Mouse (Mus musculus): ENCODE data around the gene Gm17428. TPM values are rescaled to one million over a fixed set of nuclear protein-coding genes. Genes with fewer than 3 reads are reported as not detected.
"Not testable (repeated sequence)": the region's sequence is repeated elsewhere in the genome, so short reads cannot be mapped to it uniquely, and the experiment has no call there.

Gene Gm17428
- polyA plus RNA-seq, 1 experiment from 2014 or later, result not detected

GRCm38 (mm10) chr14:54951587-54951986 lies 25.1 kb upstream of the Gm17428 start:
- POLR2A ChIA-PET, result no interaction called here
- in situ Hi-C loops (cut with MboI; ENCODE audit: low pct_unique_long_range_greater_than_20kb), result no loop called here
- TF ChIP-seq CTCF (IDR thresholded peaks at IDR 0.05), result no peak
- CTCF ChIA-PET, result no interaction called here
- H3K27me3 ChIP-seq, result peaks cover 12% of the 10 kb centered on the region
- DNase-seq (ENCODE audit: low read depth, low spot score) (no peak), ATAC-seq (no peak)

GRCm38 (mm10) chr14:54953664-54954206 lies 23.0 kb upstream of the Gm17428 start:
- no peak for TF ChIP-seq CTCF (IDR thresholded peaks at IDR 0.05)
- H3K27me3 ChIP-seq, result peaks cover 12% of the 10 kb centered on the region
- DNase-seq (ENCODE audit: low read depth, low spot score), result no peak
- in situ Hi-C loops (cut with MboI; ENCODE audit: low pct_unique_long_range_greater_than_20kb), result no loop called here
- CTCF ChIA-PET, result no interaction called here
- ATAC-seq, result no peak
- POLR2A ChIA-PET, result no interaction called here

- in situ Hi-C loops (cut with MboI; ENCODE audit: low pct_unique_long_range_greater_than_20kb), result no loop called here
- ChIA-PET POLR2A (no interaction called here), CTCF (no interaction called here)
- DNase-seq (ENCODE audit: low read depth, low spot score), result no peak
- H3K27me3 ChIP-seq, result peaks cover 12% of the 10 kb centered on the region
- ATAC-seq, result no peak
- no peak for TF ChIP-seq CTCF (IDR thresholded peaks at IDR 0.05)
Observed at GRCm38 (mm10) chr14:54954474-54954873, 22.3 kb upstream of the Gm17428 start.

GRCm38 (mm10) chr14:54955481-54955880 lies 21.3 kb upstream of the Gm17428 start:
- ChIA-PET CTCF (no interaction called here), POLR2A (no interaction called here)
- H3K27me3 ChIP-seq, result peaks cover 12% of the 10 kb centered on the region
- in situ Hi-C loops (cut with MboI; ENCODE audit: low pct_unique_long_range_greater_than_20kb), result no loop called here
- DNase-seq (ENCODE audit: low read depth, low spot score) (no peak), ATAC-seq (no peak)
- no peak for TF ChIP-seq CTCF (IDR thresholded peaks at IDR 0.05)

- ChIA-PET POLR2A (no interaction called here), CTCF (no interaction called here)
- TF ChIP-seq CTCF (IDR thresholded peaks at IDR 0.05), result no peak
- no peak for ATAC-seq
- no peak for DNase-seq (ENCODE audit: low read depth, low spot score)
- peaks cover 12% of the 10 kb centered on the region for H3K27me3 ChIP-seq
- in situ Hi-C loops (cut with MboI; ENCODE audit: low pct_unique_long_range_greater_than_20kb), result no loop called here
Observed at GRCm38 (mm10) chr14:54956533-54956932, 20.2 kb upstream of the Gm17428 start.

- CTCF ChIA-PET, result interaction anchor here (1.2 kb wide), 1 partner anchor 13 kb away, joined by 3 read pairs; no protein-coding TSS in a partner anchor
- DNase-seq (ENCODE audit: low read depth, low spot score) (no peak), ATAC-seq (no peak)
- no peak for TF ChIP-seq CTCF (IDR thresholded peaks at IDR 0.05)
- in situ Hi-C loops (cut with MboI; ENCODE audit: low pct_unique_long_range_greater_than_20kb), result no loop called here
- peaks cover 3% of the 10 kb centered on the region for H3K27me3 ChIP-seq
- POLR2A ChIA-PET, result no interaction called here
Observed at GRCm38 (mm10) chr14:54958503-54958902, 18.2 kb upstream of the Gm17428 start.

- in situ Hi-C loops (cut with MboI; ENCODE audit: low pct_unique_long_range_greater_than_20kb), result no loop called here
- CTCF ChIA-PET, result interaction anchor here (1.2 kb wide), 1 partner anchor 13 kb away, joined by 3 read pairs; no protein-coding TSS in a partner anchor
- POLR2A ChIA-PET, result no interaction called here
Observed at GRCm38 (mm10) chr14:54959197-54959596, 17.5 kb upstream of the Gm17428 start.

DNA sequence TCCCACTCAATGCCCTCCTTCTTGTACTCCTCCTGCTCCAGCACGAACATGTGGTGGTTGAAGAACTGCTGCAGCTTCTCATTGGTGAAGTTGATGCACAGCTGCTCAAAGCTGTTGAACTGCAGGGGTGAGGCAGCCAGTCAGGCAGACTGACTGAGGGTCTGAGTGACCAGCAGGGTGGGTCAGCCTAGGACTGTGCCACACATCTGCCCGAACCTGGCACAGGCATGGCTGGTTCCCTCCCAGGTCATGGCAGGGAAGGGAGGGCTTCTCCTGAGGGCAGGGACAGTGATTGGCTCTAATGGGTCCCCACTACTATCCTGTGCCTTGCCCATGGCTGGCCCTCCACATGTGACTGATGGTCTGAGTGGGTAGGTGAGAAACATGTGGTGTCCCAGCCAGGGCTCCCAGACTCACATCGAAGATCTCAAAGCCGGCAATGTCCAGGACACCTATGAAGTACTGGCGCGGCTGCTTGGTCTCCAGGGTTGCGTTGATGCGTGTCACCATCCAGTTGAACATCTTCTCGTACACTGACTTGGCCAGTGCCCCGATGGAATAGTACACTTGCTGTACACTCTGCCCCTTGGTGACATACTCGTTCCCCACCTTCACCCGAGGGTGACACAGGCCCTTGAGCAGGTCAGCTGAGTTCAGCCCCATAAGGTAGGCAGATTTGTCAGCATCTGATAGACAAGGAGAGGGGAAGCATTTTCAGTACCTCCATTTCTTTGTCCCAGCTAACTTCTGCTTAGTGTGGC lies 16.7 kb upstream of the Gm17428 start:
- DNase-seq (ENCODE audit: low read depth, low spot score); ATAC-seq; POLR2A ChIA-PET; CTCF ChIA-PET; H3K27me3 ChIP-seq; in situ Hi-C loops (cut with MboI; ENCODE audit: low pct_unique_long_range_greater_than_20kb): not testable (repeated sequence)

More at GRCm38 (mm10) chr14:54959197-54959596, 17.5 kb upstream of the Gm17428 start:
- DNase-seq (ENCODE audit: low read depth, low spot score) (no peak), ATAC-seq (no peak)
- peaks cover 4% of the 10 kb centered on the region for H3K27me3 ChIP-seq
- no peak for TF ChIP-seq CTCF (IDR thresholded peaks at IDR 0.05)

DNA sequence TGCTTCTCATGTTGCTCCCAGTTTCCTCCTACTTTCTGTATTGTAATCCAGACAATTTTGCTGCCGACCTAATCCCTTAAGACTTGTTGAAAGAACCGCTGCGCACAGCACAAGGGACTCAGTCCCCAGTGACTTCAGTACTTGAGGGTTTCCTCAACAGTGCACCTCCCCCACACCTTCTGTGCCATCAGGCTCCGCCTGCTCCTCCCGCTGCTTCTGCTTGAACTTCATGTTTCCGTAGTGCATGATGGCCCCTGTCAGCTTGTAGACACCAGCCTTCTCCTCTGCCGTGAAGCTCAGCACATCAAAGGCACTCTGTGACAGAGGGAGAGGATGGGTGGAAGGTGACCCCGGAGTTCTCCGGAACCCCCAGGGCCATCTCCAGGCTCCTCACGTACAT lies 16.0 kb upstream of the Gm17428 start:
- in situ Hi-C loops (cut with MboI; ENCODE audit: low pct_unique_long_range_greater_than_20kb), result no loop called here
- peaks cover 12% of the 10 kb centered on the region for H3K27me3 ChIP-seq
- no peak for DNase-seq (ENCODE audit: low read depth, low spot score)
- CTCF ChIA-PET, result no interaction called here
- ATAC-seq, result no peak
- no peak for TF ChIP-seq CTCF (IDR thresholded peaks at IDR 0.05)
- POLR2A ChIA-PET, result no interaction called here

DNA sequence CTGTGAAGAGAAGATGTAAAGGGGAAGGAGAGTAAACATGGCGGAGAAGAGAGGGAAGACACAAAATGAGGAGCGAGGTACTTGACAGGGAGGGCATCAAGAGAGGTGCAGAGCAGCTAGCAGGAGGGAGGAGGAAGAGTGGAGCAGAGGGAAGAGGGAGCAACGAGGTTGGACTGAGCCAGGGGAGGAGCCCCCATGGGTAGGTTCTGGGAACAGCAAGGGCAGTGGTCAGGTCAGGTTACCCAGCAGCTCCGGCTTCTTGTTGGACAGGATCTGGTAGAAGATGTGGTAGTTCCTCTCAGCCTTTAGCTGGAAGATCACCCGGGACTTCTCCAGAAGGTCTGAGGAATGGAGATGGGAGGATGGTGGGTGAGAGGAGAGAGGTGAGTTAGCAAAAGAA lies 15.2 kb upstream of the Gm17428 start:
- ChIA-PET CTCF (no interaction called here), POLR2A (no interaction called here)
- DNase-seq (ENCODE audit: low read depth, low spot score) (no peak), ATAC-seq (no peak)
- H3K27me3 ChIP-seq, result peaks cover 16% of the 10 kb centered on the region
- TF ChIP-seq CTCF (IDR thresholded peaks at IDR 0.05), result no peak
- in situ Hi-C loops (cut with MboI; ENCODE audit: low pct_unique_long_range_greater_than_20kb), result no loop called here

GRCm38 (mm10) chr14:54962714-54963113 lies 14.0 kb upstream of the Gm17428 start:
- DNase-seq (ENCODE audit: low read depth, low spot score) (no peak), ATAC-seq (no peak)
- POLR2A ChIA-PET, result no interaction called here
- in situ Hi-C loops (cut with MboI; ENCODE audit: low pct_unique_long_range_greater_than_20kb), result no loop called here
- TF ChIP-seq CTCF (IDR thresholded peaks at IDR 0.05), result no peak
- CTCF ChIA-PET, result no interaction called here
- peaks cover 18% of the 10 kb centered on the region for H3K27me3 ChIP-seq

DNA sequence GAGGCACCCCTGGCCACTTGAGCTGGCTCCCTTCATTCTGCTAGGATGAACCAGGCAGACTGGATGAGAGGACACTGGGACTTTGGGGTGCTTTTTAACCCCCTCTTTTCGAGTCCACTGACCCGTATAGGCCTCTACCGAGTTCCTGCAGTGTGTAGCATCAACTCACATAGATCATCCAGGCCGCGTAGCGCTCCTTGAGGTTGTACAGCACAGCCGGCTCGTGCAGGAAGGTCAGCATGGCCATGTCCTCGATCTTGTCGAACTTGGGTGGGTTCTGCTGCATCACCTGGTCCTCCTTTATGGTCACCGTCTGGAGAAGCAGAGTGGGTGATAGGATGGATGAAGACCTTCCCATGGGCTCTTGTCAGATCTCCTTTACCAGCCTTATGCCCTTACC lies 13.0 kb upstream of the Gm17428 start:
- in situ Hi-C loops (cut with MboI; ENCODE audit: low pct_unique_long_range_greater_than_20kb), result no loop called here
- ChIA-PET POLR2A (no interaction called here), CTCF (no interaction called here)
- DNase-seq (ENCODE audit: low read depth, low spot score) (no peak), ATAC-seq (no peak)
- H3K27me3 ChIP-seq, result peaks cover 18% of the 10 kb centered on the region
- no peak for TF ChIP-seq CTCF (IDR thresholded peaks at IDR 0.05)

All from Patski (cell line).